ENCODE assay signal across 8 mouse cellular contexts in genomic region chr4:116245926-116246325, GRCm38 (mm10). TPM values are rescaled to one million over a fixed set of nuclear protein-coding genes. Genes with fewer than 3 reads are reported as not detected.
A peak's percentile ranks its signal among the peaks of the same experiment; 100 is the strongest.
DNase-seq lines count a peak whose midpoint lies in the region; ATAC-seq and TF ChIP-seq lines count a peak whose summit lies in the region.
"Not testable (repeated sequence)": the region's sequence is repeated elsewhere in the genome, so short reads cannot be mapped to it uniquely, and the experiment has no call there.

No protein-coding gene starts in this region.

- intact Hi-C loops in gastrocnemius, adult 2 months (cut with DNase I): not testable (repeated sequence)

- TF ChIP-seq POLR2A in kidney, adult 2 months (IDR thresholded peaks at IDR 0.05; ENCODE audit: low read depth, low read length): not testable (repeated sequence)

- not testable (repeated sequence) for H3K9ac ChIP-seq in liver, embryonic 14.5 days (replicated peaks); neural tube, embryonic 11.5 days (ENCODE audit: low read length)

- not testable (repeated sequence) for H3K27ac ChIP-seq in gastrocnemius, adult 2 months; kidney, adult 2 months (ENCODE audit: insufficient read depth, low read depth, low read length); liver, embryonic 14.5 days; neural tube, embryonic 11.5 days (ENCODE audit: low read depth, low read length)

- DNase-seq in A20 (ENCODE audit: low read depth, low spot score) (peak; percentile 81), ZHBTc4 (ENCODE audit: low read depth, low spot score) (peak; percentile 67)
- DNase-seq in cerebellum, adult 18-20 months: peak; percentile 34 to 38
- peak; percentile 30 for DNase-seq in gastrocnemius, adult 2 months
- peak; percentile 49 for DNase-seq in kidney, adult 2 months
- DNase-seq in liver, embryonic 14.5 days (ENCODE audit: low read depth in 3 of 3, low spot score in 3 of 3): peak; percentile 3 to 31 (median 17)
- peak; percentile 33 for DNase-seq in neural tube, embryonic 11.5 days (ENCODE audit: low spot score)
- peak; percentile 10 to 18 for DNase-seq in thymus, adult 18-20 months

- H3K4me2 ChIP-seq in liver, embryonic 14.5 days (ENCODE audit: low read depth); neural tube, embryonic 11.5 days (ENCODE audit: low read depth): not testable (repeated sequence)

- ATAC-seq in liver, embryonic 14.5 days (ENCODE audit: insufficient read depth); neural tube, embryonic 11.5 days (ENCODE audit: insufficient read depth, low FRiP score, low TSS enrichment): not testable (repeated sequence)

- not testable (repeated sequence) for H3K36me3 ChIP-seq in kidney, adult 2 months (ENCODE audit: control insufficient read depth, insufficient read depth, low read length); liver, embryonic 14.5 days (replicated peaks; ENCODE audit: control insufficient read depth, insufficient read depth, low read depth); neural tube, embryonic 11.5 days (ENCODE audit: control insufficient read depth, insufficient read depth, low read length)

- not testable (repeated sequence) for H3K4me3 ChIP-seq in gastrocnemius, adult 2 months; kidney, adult 2 months (ENCODE audit: insufficient read depth, low read depth, low read length); liver, embryonic 14.5 days (ENCODE audit: insufficient read depth in 1 of 2, low read depth in 2 of 2, low read length in 2 of 2); neural tube, embryonic 11.5 days (ENCODE audit: low read depth, low read length)

- not testable (repeated sequence) for TF ChIP-seq EP300 in liver, embryonic 14.5 days (IDR thresholded peaks at IDR 0.05; ENCODE audit: low read depth)

- H3K4me1 ChIP-seq in kidney, adult 2 months (ENCODE audit: control insufficient read depth, insufficient read depth, low read length); liver, embryonic 14.5 days (replicated peaks; ENCODE audit: control insufficient read depth in 2 of 2, insufficient read depth in 2 of 2, low read length in 1 of 2); neural tube, embryonic 11.5 days (ENCODE audit: control insufficient read depth, insufficient read depth, low read length): not testable (repeated sequence)

- H3K27me3 ChIP-seq in kidney, adult 2 months (replicated peaks; ENCODE audit: control insufficient read depth, insufficient read depth, low read length); liver, embryonic 14.5 days (ENCODE audit: control insufficient read depth, insufficient read depth, low read length); neural tube, embryonic 11.5 days (ENCODE audit: control insufficient read depth, insufficient read depth, low read length): not testable (repeated sequence)

- WGBS in kidney, adult 2 months: 58% methylated on average over 3 of the region's 3 CpGs
- 11% methylated on average over 3 of the region's 3 CpGs for WGBS in liver, embryonic 14.5 days (ENCODE audit: insufficient replicate concordance)
- 52% methylated on average over 3 of the region's 3 CpGs for WGBS in neural tube, embryonic 11.5 days

- not testable (repeated sequence) for H3K9me3 ChIP-seq in liver, embryonic 14.5 days (ENCODE audit: control insufficient read depth, low read length); neural tube, embryonic 11.5 days (ENCODE audit: control insufficient read depth, low read length)

- peak; percentile 58 for TF ChIP-seq CTCF in gastrocnemius, adult 2 months (IDR thresholded peaks at IDR 0.05)
- peak; percentile 57 for TF ChIP-seq CTCF in kidney, adult 2 months (conservative IDR thresholded peaks at IDR 0.05; ENCODE audit: insufficient read depth, insufficient read length, low read depth, low read length)
- peak; percentile 66 for TF ChIP-seq CTCF in liver, embryonic 14.5 days (IDR thresholded peaks at IDR 0.05; ENCODE audit: low read depth)

RNA-seq across cellular contexts. Expression of gene Pik3r3, which starts 24.5 kb away (rescaled TPM):
- 1 to 10 TPM; 5.6 to 7.3 TPM for total RNA-seq in gastrocnemius, adult 2 months (2021)
- 14.6 and 20.8 TPM in 2 replicates for polyA plus RNA-seq in kidney, adult 2 months (2012; rRNA removed)
- polyA plus RNA-seq in liver, embryonic 14.5 days (2012; rRNA removed): 0.77 and 0.89 TPM in 2 replicates
- 0.57 and 1.0 TPM in 2 replicates for polyA plus RNA-seq in liver, embryonic 14.5 days (2014; fragmentation: Nextera tagmentation; extraction: Ambion mirVana)
- polyA plus RNA-seq in neural tube, embryonic 11.5 days (2014; fragmentation: Nextera tagmentation; extraction: Ambion mirVana): 63.2 and 69.2 TPM in 2 replicates

Comparison
In these comparisons a context has a peak if more than half of its experiments do, and no peak if none do; other contexts are left out.
1. DNase-seq: peak in every context shown above with its lines; median percentile 81 in A20; 67 in ZHBTc4; 49 in kidney, adult 2 months; 36 in cerebellum, adult 18-20 months; 33 in neural tube, embryonic 11.5 days; 30 in gastrocnemius, adult 2 months; 17 in liver, embryonic 14.5 days; 14 in thymus, adult 18-20 months.